19 mouse cellular contexts compared by ENCODE assay signal in the genomic region with DNA sequence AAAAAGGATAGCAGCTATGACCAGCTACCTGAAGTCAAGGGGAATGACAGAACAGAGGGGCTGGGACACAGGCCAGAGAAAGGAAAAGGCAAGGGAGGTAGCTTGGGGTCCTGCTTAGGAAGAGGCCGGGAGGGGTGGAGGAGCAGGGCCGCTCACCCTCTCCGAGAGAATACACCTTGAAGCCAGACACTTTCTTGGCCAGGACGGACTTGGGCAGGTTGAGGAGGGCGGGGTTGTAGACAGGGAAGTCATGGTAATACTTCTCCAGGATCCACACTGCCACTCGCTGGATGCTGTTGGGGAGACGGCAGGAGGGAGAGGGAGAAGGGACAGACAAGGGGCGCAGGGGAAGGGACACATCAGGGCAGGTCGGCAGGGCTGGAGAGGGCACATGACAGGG. TPM values are rescaled to one million over a fixed set of nuclear protein-coding genes. Genes with fewer than 3 reads are reported as not detected.
"Had no signal": no experiment of that assay in that cellular context is flagged by ENCODE, and none has a peak within 500 bp of the region (broad histone marks: within the 10 kb centered on the region; RNA-seq: fewer than 3 reads in every experiment).

No protein-coding gene starts in this region.

- DNase-seq: liver, postnatal 0 days; lung, adult 2 months; lung, postnatal 14 days; lung, postnatal 36 days; right cerebral cortex, postnatal 14 days; thymus, postnatal 36 days had no signal

- H3K9ac ChIP-seq: liver, embryonic 15.5 days; liver, postnatal 0 days; lung, embryonic 15.5 days; midbrain, embryonic 13.5 days; midbrain, embryonic 15.5 days; neural tube, embryonic 12.5 days; stomach, embryonic 15.5 days had no signal

- H3K4me3 ChIP-seq: liver, embryonic 15.5 days; lung, embryonic 15.5 days; megakaryocyte, embryonic 14.5 days; midbrain, embryonic 13.5 days; midbrain, embryonic 15.5 days; neural tube, embryonic 12.5 days; stomach, embryonic 15.5 days had no signal

- H3K27ac ChIP-seq: liver, embryonic 15.5 days; lung, embryonic 15.5 days; macrophage; midbrain, embryonic 13.5 days; midbrain, embryonic 15.5 days; neural tube, embryonic 12.5 days; stomach, embryonic 15.5 days; stomach, postnatal 0 days had no signal

- H3K27me3 ChIP-seq: liver, embryonic 15.5 days; lung, embryonic 15.5 days; midbrain, embryonic 13.5 days; midbrain, embryonic 15.5 days; neural tube, embryonic 12.5 days; stomach, embryonic 15.5 days had no signal

- ATAC-seq: liver, postnatal 0 days; lung, postnatal 0 days; midbrain, embryonic 13.5 days; midbrain, embryonic 15.5 days had no signal

- H3K4me2 ChIP-seq: liver, embryonic 15.5 days; lung, embryonic 15.5 days; midbrain, embryonic 11.5 days; midbrain, embryonic 13.5 days; midbrain, embryonic 15.5 days; neural tube, embryonic 12.5 days; stomach, embryonic 15.5 days had no signal

- H3K4me1 ChIP-seq: liver, embryonic 15.5 days; lung, embryonic 15.5 days; stomach, embryonic 15.5 days had no signal

- H3K9me3 ChIP-seq: liver, embryonic 15.5 days; lung, embryonic 15.5 days; megakaryocyte, embryonic 14.5 days; midbrain, embryonic 13.5 days; midbrain, embryonic 15.5 days; neural tube, embryonic 12.5 days; stomach, embryonic 15.5 days had no signal

RNA-seq across cellular contexts. Expression of a gene that starts 49.0 kb away (rescaled TPM):
- polyA plus RNA-seq: liver, embryonic 15.5 days; liver, postnatal 0 days; lung, embryonic 15.5 days; lung, postnatal 0 days; macrophage; spleen, adult 2 months; stomach, embryonic 15.5 days; stomach, postnatal 0 days; urinary bladder, adult 2 months had no signal
